Mouse (Mus musculus) thymus, adult 2 months (tissue): ENCODE data around the gene Cryba4. TPM values are rescaled to one million over a fixed set of nuclear protein-coding genes. Genes with fewer than 3 reads are reported as not detected.

Experiments
- DNase-seq: peaks from one replicate; pipeline ENCODE4 v3.0.0; 2021
- H3K27ac ChIP-seq: fragments of 200-500 bp; 2 replicates; pipeline ENCODE4 v1.5.1; 2012; ENCODE audit warnings: low read length, control low read depth; ENCODE audit not compliant: control insufficient read depth, insufficient read depth
- H3K27me3 ChIP-seq: fragments of 200-500 bp; 2 replicates; pipeline ENCODE4 v1.6.1; 2012; ENCODE audit warnings: mild to moderate bottlenecking, low read length, moderate library complexity, mixed read lengths; ENCODE audit not compliant: control insufficient read depth, insufficient read depth
- H3K36me3 ChIP-seq: fragments of 200-500 bp; 2 replicates; pipeline ENCODE4 v1.6.1; 2012; ENCODE audit warnings: mild to moderate bottlenecking, low read length, moderate library complexity; ENCODE audit not compliant: control insufficient read depth, insufficient read depth
- H3K4me1 ChIP-seq: fragments of 200-500 bp; replicated peaks from 2 replicates; pipeline ENCODE4 v1.6.1; 2012; ENCODE audit warnings: low read length; ENCODE audit not compliant: control insufficient read depth, insufficient read depth
- H3K4me3 ChIP-seq: fragments of 200-500 bp; 2 replicates; pipeline ENCODE4 v1.5.1; 2012; ENCODE audit warnings: mild to moderate bottlenecking, low read length, control low read depth, moderate library complexity; ENCODE audit not compliant: control insufficient read depth, insufficient read depth
- CTCF ChIP-seq: fragments of 200-500 bp; IDR thresholded peaks from 2 replicates; pipeline ENCODE4 v1.5.1; 2012; ENCODE audit warnings: mild to moderate bottlenecking, control low read depth, low read length, moderate library complexity, borderline replicate concordance; ENCODE audit not compliant: control insufficient read depth, poor library complexity, insufficient read depth; ENCODE audit errors: extremely low read depth
- POLR2A ChIP-seq: fragments of 200-500 bp; IDR thresholded peaks from 2 replicates; pipeline ENCODE4 v1.6.1; 2012; ENCODE audit warnings: mild to moderate bottlenecking, low read length, control low read depth, moderate library complexity; ENCODE audit not compliant: control insufficient read depth, poor library complexity, insufficient read depth; ENCODE audit errors: extremely low read depth
- WGBS: fragments of 180-500 bp; shearing (Covaris S2); methylation state at CpG from one replicate; pipeline ENCODE4 v1.1.7; 2018; 5-methylcytosine and 5-hydroxymethylcytosine counted together
- polyA plus RNA-seq: library from polyadenylated mRNA; depleted of rRNA; stranded (reverse); fragments of >200 nt; gene quantifications from 2 replicates; pipeline ENCODE4 v1.2.3, GENCODE M21; 2012

Cryba4 gene
- polyA plus RNA-seq, 1 experiment = 3.1 TPM

GRCm38 (mm10) chr5:112282123-112282779 is 29.9 kb upstream of the Cryba4 start:
- 67% methylated on average over 6 of the region's 6 CpGs for WGBS
- Histone ChIP-seq H3K4me3 (no peak overlapping the region), H3K4me1 (peaks cover 74% of the 10 kb centered on the region), H3K36me3 (no peaks in the 10 kb centered on the region), H3K27me3 (no peaks in the 10 kb centered on the region), H3K27ac (no peak overlapping the region)
- TF ChIP-seq CTCF = no peak
- no peak for TF ChIP-seq POLR2A
- DNase-seq = no peak

GRCm38 (mm10) chr5:112281676-112282075 is 29.4 kb upstream of the Cryba4 start:
- peaks cover 71% of the 10 kb centered on the region for H3K4me1 ChIP-seq
- H3K27me3 ChIP-seq = no peaks in the 10 kb centered on the region
- TF ChIP-seq POLR2A (no peak), CTCF (no peak)
- H3K36me3 ChIP-seq = no peaks in the 10 kb centered on the region
- H3K27ac ChIP-seq = no peak overlapping the region
- DNase-seq = no peak
- H3K4me3 ChIP-seq = no peak overlapping the region
- WGBS = 88% methylated on average over 4 of the region's 4 CpGs

DNA sequence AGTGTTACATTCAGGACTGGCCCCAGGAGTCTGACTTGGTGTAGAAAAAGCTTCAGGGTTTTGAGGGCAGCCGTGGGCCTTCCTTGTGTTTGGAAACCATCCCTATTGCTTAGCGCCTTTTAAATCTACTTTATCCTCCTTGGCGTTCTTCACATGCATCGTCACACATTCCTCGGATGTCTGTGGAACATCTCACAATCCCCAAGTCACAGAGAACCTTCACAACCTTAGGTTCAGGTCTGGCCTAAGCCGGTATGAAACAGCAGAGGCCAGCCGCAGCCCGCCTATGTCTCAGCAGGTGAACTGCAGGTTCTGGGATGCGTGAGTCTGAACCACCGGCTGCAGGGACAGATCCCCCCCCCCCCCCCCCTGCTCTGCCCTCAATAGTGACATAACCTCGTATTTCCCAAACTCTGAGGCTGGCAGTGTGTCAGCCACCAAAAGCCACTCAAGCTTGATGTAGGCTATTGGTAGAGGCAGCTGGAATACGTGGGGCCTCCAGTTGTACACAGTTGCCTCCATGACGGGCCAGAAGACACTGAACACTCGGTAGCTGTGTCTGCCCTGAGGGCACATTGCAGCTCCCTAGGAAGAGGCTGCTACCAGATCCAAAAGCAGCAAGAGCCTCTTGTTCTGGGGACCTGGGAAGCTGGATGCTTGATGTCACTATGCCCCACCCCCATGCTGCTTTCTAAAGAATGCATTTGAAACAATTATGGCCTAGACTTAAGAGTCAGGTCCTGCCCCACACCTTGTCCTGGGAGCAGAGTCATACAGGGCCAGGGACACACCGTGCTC is 28.7 kb upstream of the Cryba4 start:
- TF ChIP-seq CTCF (no peak), POLR2A (no peak)
- H3K36me3 ChIP-seq = no peaks in the 10 kb centered on the region
- H3K4me1 ChIP-seq = peaks cover 65% of the 10 kb centered on the region
- WGBS = 86% methylated on average over 15 of the region's 15 CpGs
- no peaks in the 10 kb centered on the region for H3K27me3 ChIP-seq
- no peak overlapping the region for H3K27ac ChIP-seq
- DNase-seq = no peak
- H3K4me3 ChIP-seq = no peak overlapping the region

DNA sequence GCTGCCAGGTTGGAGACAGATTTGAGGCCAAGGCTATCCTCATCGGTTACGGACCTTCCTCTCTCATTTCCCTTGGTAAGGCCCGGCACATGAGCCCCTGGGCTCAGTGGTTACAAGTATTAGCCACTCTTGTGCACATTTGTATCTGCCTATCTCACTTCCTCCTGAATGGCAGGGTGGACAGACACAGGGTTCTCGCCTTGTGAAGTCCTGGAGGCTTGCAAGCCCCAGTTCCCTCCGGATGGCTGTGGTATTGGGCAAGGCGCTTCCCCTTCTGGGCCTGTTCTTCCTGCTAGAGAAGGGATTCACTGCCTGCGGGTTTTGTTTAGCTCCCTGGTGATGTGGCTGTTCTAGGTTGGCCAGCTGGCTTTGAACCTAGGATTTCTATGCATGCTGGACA is 27.8 kb upstream of the Cryba4 start:
- Histone ChIP-seq H3K4me3 (no peak overlapping the region), H3K36me3 (no peaks in the 10 kb centered on the region), H3K27ac (no peak overlapping the region), H3K27me3 (no peaks in the 10 kb centered on the region), H3K4me1 (peaks cover 64% of the 10 kb centered on the region)
- TF ChIP-seq POLR2A (no peak), CTCF (no peak)
- 56% methylated on average over 7 of the region's 7 CpGs for WGBS
- no peak for DNase-seq

DNA sequence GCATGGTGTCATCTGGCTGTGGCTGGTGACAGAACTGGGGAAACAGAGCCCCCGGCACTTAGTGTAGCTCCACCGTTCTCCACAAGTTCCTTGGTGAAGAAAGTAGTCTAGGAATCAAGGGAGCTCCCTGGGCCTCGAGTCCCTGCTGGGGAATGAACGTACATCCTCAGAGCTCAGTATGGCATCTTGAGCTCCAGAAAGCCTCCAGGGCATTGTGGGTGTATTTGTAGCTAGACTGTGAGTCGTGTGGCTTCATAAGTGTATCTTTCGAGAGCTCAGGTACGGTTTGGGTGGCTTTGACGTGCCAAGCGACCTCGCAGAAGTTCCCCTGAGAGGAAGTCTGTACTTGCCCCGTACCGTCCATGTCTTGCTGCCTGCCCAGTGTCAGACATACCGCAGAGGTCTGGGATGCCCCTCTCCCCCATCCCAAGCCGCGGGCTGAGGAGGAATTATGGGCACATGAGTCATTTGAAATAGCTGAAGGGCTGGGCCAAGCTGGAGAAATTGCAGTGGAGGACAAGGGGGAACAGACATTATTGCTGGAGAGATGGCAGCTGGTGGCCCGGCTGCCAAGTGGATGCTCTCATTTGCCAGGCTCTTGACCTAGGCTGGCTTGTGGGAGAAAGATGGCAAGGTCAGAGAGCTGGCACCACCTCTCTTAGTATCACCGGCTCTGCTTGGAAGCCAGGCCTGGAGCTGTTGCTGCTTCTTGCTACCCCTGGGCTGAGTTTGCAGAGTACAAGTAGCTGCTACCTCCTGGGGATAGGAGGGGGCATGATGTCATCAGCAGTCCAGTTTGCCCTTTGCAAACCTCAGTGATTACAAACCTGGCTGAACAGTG is 27.1 kb upstream of the Cryba4 start:
- H3K4me3 ChIP-seq = no peak overlapping the region
- WGBS = 60% methylated on average over 17 of the region's 17 CpGs
- no peak for TF ChIP-seq CTCF
- TF ChIP-seq POLR2A = no peak
- H3K27me3 ChIP-seq = no peaks in the 10 kb centered on the region
- H3K36me3 ChIP-seq = no peaks in the 10 kb centered on the region
- no peak overlapping the region for H3K27ac ChIP-seq
- no peak for DNase-seq
- H3K4me1 ChIP-seq = peaks cover 64% of the 10 kb centered on the region

DNA sequence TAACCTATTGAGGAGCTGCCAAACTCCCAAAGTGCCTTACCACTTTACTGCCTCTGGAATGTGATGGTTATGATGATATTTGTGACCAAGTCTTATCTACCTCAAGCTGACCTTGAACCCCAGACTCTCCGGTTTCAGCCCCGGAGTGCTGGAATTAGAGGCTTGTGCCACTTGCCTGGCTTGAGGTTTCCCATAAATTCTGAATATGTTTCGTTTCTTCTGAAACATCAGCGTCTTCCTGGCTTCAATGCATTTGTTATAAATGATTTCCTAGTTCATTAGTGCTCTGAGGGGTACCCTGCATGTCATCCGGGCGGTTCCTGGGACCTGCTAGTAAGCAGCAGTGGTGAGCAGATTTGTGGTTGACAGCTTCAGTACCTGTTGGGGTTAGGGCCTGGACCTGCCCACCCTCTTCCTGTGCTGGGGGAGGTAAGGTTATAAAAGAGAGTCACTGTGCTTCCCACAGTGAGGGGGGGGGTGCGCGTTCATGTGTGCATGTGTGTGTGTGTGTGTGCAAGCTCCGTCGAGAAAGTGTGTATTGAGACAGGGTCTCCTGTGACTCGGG is 25.7 kb upstream of the Cryba4 start:
- TF ChIP-seq CTCF = no peak
- no peak for TF ChIP-seq POLR2A
- peaks cover 56% of the 10 kb centered on the region for H3K4me1 ChIP-seq
- 42% methylated on average over 11 of the region's 11 CpGs for WGBS
- H3K27me3 ChIP-seq = no peaks in the 10 kb centered on the region
- H3K36me3 ChIP-seq = no peaks in the 10 kb centered on the region
- H3K4me3 ChIP-seq = no peak overlapping the region
- no peak for DNase-seq
- H3K27ac ChIP-seq = no peak overlapping the region
